Mouse (Mus musculus): Measurements from ENCODE around the gene Acad12. TPM values are rescaled to one million over a fixed set of nuclear protein-coding genes. Genes with fewer than 3 reads are reported as not detected.

Gene Acad12
- polyA plus RNA-seq, 1 experiment, result not detected

DNA sequence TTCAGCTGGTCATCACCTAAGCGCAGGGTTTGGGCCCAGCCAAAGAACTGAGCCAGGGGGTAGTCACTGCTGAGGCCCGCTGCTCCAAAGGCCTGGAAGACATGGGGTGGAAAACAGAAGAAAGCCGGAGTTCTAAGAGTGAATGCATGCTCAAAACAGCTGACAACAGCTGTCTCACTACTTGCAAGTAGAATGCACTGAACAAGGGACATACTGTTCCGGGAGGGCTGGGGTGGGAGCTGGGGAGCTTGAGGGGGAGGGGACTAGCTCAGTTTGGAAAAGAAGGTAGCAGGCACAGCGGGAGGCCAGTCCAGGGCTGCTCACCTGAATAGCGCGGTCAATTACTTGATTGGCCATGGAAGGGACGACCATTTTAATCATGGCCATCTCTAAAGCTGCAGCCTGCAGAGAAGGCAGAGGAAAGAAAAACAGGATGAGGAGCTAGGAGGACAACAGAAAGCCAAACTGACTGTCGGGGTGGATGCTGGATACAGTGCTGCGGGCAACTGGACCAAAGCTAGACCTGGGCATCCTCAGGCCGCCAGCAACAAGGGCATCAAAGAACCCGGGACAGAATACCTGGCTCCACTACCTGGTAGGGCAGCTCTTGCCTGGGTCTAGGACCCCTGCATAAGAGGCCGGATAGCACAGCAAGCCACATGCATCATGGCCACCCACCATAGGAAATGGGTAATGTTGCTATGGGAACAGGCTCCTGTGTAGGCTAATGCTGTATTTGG, 19.7 kb downstream of the Acad12 start:
- H3K27ac ChIP-seq (ENCODE audit: insufficient read depth, low read depth, low read length), result no peak overlapping the region
- H3K4me1 ChIP-seq (ENCODE audit: control insufficient read depth, insufficient read depth, low read length), result peaks cover under 1% of the 10 kb centered on the region; the same call in 1 of the 2 replicates
- 73% methylated on average over 13 of the region's 13 CpGs for WGBS
- no peak overlapping the region for H3K4me3 ChIP-seq (ENCODE audit: insufficient read depth, low read depth, low read length)
- TF ChIP-seq CTCF (IDR thresholded peaks at IDR 0.05; ENCODE audit: insufficient read depth, low read depth, low read length), result no peak
- TF ChIP-seq POLR2A (IDR thresholded peaks at IDR 0.05; ENCODE audit: insufficient read depth, low read depth, low read length), result no peak

DNA sequence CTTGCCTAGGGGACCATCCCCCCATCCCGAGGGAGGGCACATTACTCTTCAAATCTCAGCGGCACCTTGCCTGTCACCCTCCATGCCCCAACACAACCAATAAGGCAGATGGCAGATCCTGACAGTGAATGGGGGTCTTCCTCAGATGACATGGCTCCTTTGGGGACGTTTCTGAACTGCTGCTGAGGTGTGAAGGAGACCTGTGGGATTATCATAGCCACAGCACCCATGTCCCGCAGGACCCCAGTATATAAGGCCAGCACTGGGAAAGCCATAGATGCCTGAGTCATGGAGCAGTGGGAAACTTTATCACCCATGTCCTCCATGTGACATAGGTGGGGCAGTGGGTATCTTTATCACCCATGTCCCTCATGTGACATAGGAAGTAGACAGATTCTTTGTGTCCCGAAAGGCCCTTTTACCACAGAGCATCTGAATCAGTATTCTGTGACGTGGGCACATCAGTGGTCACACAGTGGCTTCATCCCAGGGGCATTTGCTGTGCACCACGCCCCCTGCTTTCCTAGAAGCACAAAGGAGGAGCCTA, 20.7 kb downstream of the Acad12 start:
- peaks cover 7% of the 10 kb centered on the region for H3K4me1 ChIP-seq (ENCODE audit: control insufficient read depth, insufficient read depth, low read length)
- whole genome bisulfite sequencing, result 87% methylated on average over 7 of the region's 7 CpGs
- no peak overlapping the region for H3K4me3 ChIP-seq (ENCODE audit: insufficient read depth, low read depth, low read length)
- no peak overlapping the region for H3K27ac ChIP-seq (ENCODE audit: insufficient read depth, low read depth, low read length)
- TF ChIP-seq CTCF (IDR thresholded peaks at IDR 0.05; ENCODE audit: insufficient read depth, low read depth, low read length), result no peak
- TF ChIP-seq POLR2A (IDR thresholded peaks at IDR 0.05; ENCODE audit: insufficient read depth, low read depth, low read length), result no peak

GRCm38 (mm10) chr5:121597332-121597731, 21.4 kb downstream of the Acad12 start:
- no peak overlapping the region for H3K4me3 ChIP-seq (ENCODE audit: insufficient read depth, low read depth, low read length)
- TF ChIP-seq CTCF (IDR thresholded peaks at IDR 0.05; ENCODE audit: insufficient read depth, low read depth, low read length) (no peak), POLR2A (IDR thresholded peaks at IDR 0.05; ENCODE audit: insufficient read depth, low read depth, low read length) (no peak)
- H3K4me1 ChIP-seq (ENCODE audit: control insufficient read depth, insufficient read depth, low read length), result peaks cover 13% of the 10 kb centered on the region
- no peak overlapping the region for H3K27ac ChIP-seq (ENCODE audit: insufficient read depth, low read depth, low read length)
- WGBS, result 79% methylated on average over 4 of the region's 4 CpGs

DNA sequence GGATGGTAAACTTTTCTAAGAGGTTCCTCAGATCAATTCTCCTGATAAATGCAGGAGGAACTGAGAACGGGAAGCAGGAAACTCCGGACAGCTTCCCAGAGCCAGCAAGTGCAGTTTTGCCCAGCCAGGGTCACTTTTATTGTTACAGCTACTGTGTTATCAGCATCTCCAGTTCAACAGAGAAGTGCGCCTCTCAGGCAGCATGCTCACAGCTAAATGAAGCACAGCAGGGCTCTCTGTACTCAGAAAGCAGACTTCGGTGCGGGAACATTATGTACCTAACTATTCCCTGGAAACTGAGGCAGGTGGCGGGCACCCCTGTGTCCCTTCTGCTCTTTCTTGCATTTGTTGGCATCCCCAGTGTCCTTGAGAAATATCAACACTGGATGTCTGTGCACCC, 22.5 kb downstream of the Acad12 start:
- H3K4me3 ChIP-seq (ENCODE audit: insufficient read depth, low read depth, low read length), result no peak overlapping the region
- no peak overlapping the region for H3K27ac ChIP-seq (ENCODE audit: insufficient read depth, low read depth, low read length)
- peaks cover 14% of the 10 kb centered on the region for H3K4me1 ChIP-seq (ENCODE audit: control insufficient read depth, insufficient read depth, low read length)
- TF ChIP-seq CTCF (IDR thresholded peaks at IDR 0.05; ENCODE audit: insufficient read depth, low read depth, low read length), result no peak
- no peak for TF ChIP-seq POLR2A (IDR thresholded peaks at IDR 0.05; ENCODE audit: insufficient read depth, low read depth, low read length)
- 80% methylated on average over 6 of the region's 6 CpGs for WGBS

GRCm38 (mm10) chr5:121595758-121596157, 23.0 kb downstream of the Acad12 start:
- TF ChIP-seq POLR2A (IDR thresholded peaks at IDR 0.05; ENCODE audit: insufficient read depth, low read depth, low read length) (no peak), CTCF (IDR thresholded peaks at IDR 0.05; ENCODE audit: insufficient read depth, low read depth, low read length) (no peak)
- H3K27ac ChIP-seq (ENCODE audit: insufficient read depth, low read depth, low read length), result no peak overlapping the region
- WGBS, result 75% methylated on average over 6 of the region's 6 CpGs
- peaks cover 17% of the 10 kb centered on the region for H3K4me1 ChIP-seq (ENCODE audit: control insufficient read depth, insufficient read depth, low read length)
- H3K4me3 ChIP-seq (ENCODE audit: insufficient read depth, low read depth, low read length), result no peak overlapping the region

GRCm38 (mm10) chr5:121594714-121595313, 23.9 kb downstream of the Acad12 start:
- TF ChIP-seq POLR2A (IDR thresholded peaks at IDR 0.05; ENCODE audit: insufficient read depth, low read depth, low read length), result no peak
- no peak for TF ChIP-seq CTCF (IDR thresholded peaks at IDR 0.05; ENCODE audit: insufficient read depth, low read depth, low read length)
- Histone ChIP-seq H3K4me1 (ENCODE audit: control insufficient read depth, insufficient read depth, low read length) (peaks cover 17% of the 10 kb centered on the region), H3K4me3 (ENCODE audit: insufficient read depth, low read depth, low read length) (no peak overlapping the region), H3K27ac (ENCODE audit: insufficient read depth, low read depth, low read length) (no peak overlapping the region)
- WGBS, result 87% methylated on average over 6 of the region's 6 CpGs

GRCm38 (mm10) chr5:121593451-121594401, 25.0 kb downstream of the Acad12 start, which contains the start of gene Aldh2:
Gene Aldh2 (minus strand): TSS chr5:121593824.
- under 1% methylated on average over 47 of the region's 47 CpGs for WGBS
- peak within 1 kb of the TSS; percentile 62 for H3K27ac ChIP-seq (ENCODE audit: insufficient read depth, low read depth, low read length)
- TF ChIP-seq CTCF (IDR thresholded peaks at IDR 0.05; ENCODE audit: insufficient read depth, low read depth, low read length), result no peak
- TF ChIP-seq POLR2A (IDR thresholded peaks at IDR 0.05; ENCODE audit: insufficient read depth, low read depth, low read length), result peak; percentile 68

DNA sequence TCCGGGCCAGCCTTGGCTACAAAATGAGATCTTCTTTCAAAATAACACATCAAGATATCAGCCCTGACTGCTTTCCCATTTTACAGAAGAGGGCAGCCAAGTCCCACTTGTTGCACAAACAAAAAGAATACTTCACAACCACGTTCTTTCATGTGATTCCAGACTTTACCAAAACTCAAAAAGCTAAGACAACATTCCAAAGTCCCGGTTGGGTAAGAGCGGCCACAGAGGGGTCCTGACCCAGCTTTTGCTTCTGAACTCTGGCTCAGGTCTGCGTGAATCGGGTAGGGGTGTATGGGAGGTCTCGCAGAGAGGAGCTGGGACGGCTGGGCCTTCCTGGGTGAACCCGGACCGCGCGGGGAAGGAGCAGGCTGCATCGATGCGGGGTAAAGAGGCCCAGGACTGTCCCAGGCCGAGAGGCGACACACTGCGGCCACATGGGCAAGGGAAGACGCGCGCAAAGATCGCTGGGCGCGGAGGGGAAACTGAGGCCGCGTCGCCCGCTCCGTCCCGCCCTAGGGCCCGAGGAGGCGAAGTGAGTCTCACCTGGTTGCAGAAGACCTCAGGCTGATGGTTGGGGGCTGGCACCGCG, 25.8 kb downstream of the Acad12 start:
- TF ChIP-seq POLR2A (IDR thresholded peaks at IDR 0.05; ENCODE audit: insufficient read depth, low read depth, low read length) (no peak), CTCF (IDR thresholded peaks at IDR 0.05; ENCODE audit: insufficient read depth, low read depth, low read length) (no peak)
- Histone ChIP-seq H3K27ac (ENCODE audit: insufficient read depth, low read depth, low read length) (peak overlapping the region; percentile 46; the same call in 1 of the 2 replicates), H3K4me3 (ENCODE audit: insufficient read depth, low read depth, low read length) (peak overlapping the region; percentile 70), H3K4me1 (ENCODE audit: control insufficient read depth, insufficient read depth, low read length) (peaks cover 17% of the 10 kb centered on the region)
- 5% methylated on average over 33 of the region's 33 CpGs for WGBS

More at GRCm38 (mm10) chr5:121593451-121594401, 25.0 kb downstream of the Acad12 start, which contains the start of gene Aldh2:
- H3K4me1 ChIP-seq (ENCODE audit: control insufficient read depth, insufficient read depth, low read length), result peaks cover 17% of the 10 kb centered on the region
- peak within 1 kb of the TSS; percentile 70 for H3K4me3 ChIP-seq (ENCODE audit: insufficient read depth, low read depth, low read length)

Data from olfactory bulb, adult 2 months (tissue).